Mouse (Mus musculus) intestine, embryonic 16.5 days (tissue): Measurements from ENCODE around the gene Cenpx. TPM values are rescaled to one million over a fixed set of nuclear protein-coding genes. Genes with fewer than 3 reads are reported as not detected.
A peak's percentile ranks its signal among the peaks of the same experiment; 100 is the strongest.
"Not testable (repeated sequence)": the region's sequence is repeated elsewhere in the genome, so short reads cannot be mapped to it uniquely, and the experiment has no call there.

ENCODE experiments used
- ATAC-seq: fragments of 200-750 bp; cut with Nextera tagmentation; 2 replicates; pipeline ENCODE4 v1.8.0; 2017; ENCODE audit warnings: moderate TSS enrichment, moderate library complexity
- H3K27ac ChIP-seq: fragments of 300-500 bp; sonication (generic); 2 replicates; pipeline ENCODE4 v1.5.1; 2014; ENCODE audit warnings: mild to moderate bottlenecking, low read length
- H3K27me3 ChIP-seq: fragments of 300-500 bp; sonication (generic); replicated peaks from 2 replicates; pipeline ENCODE4 v1.6.1; 2014; ENCODE audit warnings: low read length, control low read depth, mixed read lengths; ENCODE audit not compliant: control insufficient read depth, insufficient read depth
- H3K36me3 ChIP-seq: fragments of 300-500 bp; sonication (generic); 2 replicates; pipeline ENCODE4 v1.6.1; 2014; ENCODE audit warnings: low read length, control low read depth; ENCODE audit not compliant: control insufficient read depth, insufficient read depth
- H3K4me1 ChIP-seq: fragments of 300-500 bp; sonication (generic); 2 replicates; pipeline ENCODE4 v1.6.1; 2014; ENCODE audit warnings: low read length, control low read depth, mixed read lengths; ENCODE audit not compliant: control insufficient read depth, insufficient read depth
- H3K4me2 ChIP-seq: fragments of 300-500 bp; sonication (generic); 2 replicates; pipeline ENCODE4 v1.6.1; 2014; ENCODE audit warnings: low read depth, low read length, control low read depth
- H3K4me3 ChIP-seq: fragments of 300-500 bp; sonication (generic); 2 replicates; pipeline ENCODE4 v1.5.1; 2014; ENCODE audit warnings: mild to moderate bottlenecking, low read length
- H3K9ac ChIP-seq: fragments of 300-500 bp; sonication (generic); 2 replicates; pipeline ENCODE4 v1.6.1; 2014; ENCODE audit warnings: low read depth, low read length
- H3K9me3 ChIP-seq: fragments of 300-500 bp; sonication (generic); 2 replicates; pipeline ENCODE4 v1.6.1; 2016; ENCODE audit warnings: low read length, control low read depth; ENCODE audit not compliant: control insufficient read depth
- WGBS: fragments of 180-500 bp; shearing (Covaris S2); extraction: QIAGEN DNeasy Blood & Tissue Kit; methylation state at CpG from one replicate; pipeline ENCODE4 v1.1.7; 2014; 5-methylcytosine and 5-hydroxymethylcytosine counted together
- polyA plus RNA-seq: library from polyadenylated mRNA; unstranded; fragments of >200 nt; fragmentation: Nextera tagmentation; extraction: Ambion mirVana; gene quantifications from 2 replicates; pipeline ENCODE4 v1.2.1, GENCODE M21; 2015

Gene Cenpx
- polyA plus RNA-seq, 1 experiment from 2014 or later = 174 TPM

DNA sequence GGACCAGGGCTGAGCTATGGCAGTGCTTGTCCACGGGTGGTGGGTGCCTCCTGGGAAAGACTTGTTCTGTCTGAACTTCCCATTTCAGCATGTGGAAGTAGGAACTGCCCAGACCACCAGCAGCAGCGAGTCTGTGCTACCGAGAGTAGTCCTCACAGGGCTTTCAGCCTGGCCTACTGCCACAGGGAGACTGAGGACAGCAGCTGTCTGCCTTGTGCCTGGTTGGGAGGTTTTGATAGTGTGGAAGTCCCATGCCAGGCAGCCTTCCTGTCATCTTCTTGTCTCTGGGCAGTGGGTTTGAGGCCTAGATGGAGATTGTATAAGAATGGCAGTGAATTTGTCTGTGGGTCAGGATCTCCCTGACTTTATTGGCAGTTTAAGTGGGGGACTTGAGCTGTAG lies 24.2 kb downstream of the Cenpx start:
- no peak overlapping the region for H3K27ac ChIP-seq
- H3K9me3 ChIP-seq = no peaks in the 10 kb centered on the region
- no peak overlapping the region for H3K4me3 ChIP-seq
- no peak for ATAC-seq
- H3K27me3 ChIP-seq = no peaks in the 10 kb centered on the region
- 90% methylated on average over 3 of the region's 3 CpGs for WGBS
- H3K4me1 ChIP-seq = 0 out of 2 replicates have a peak, but pooled peaks cover 4% of the 10 kb centered on the region
- peaks cover 6% of the 10 kb centered on the region; the same call in 1 of the 2 replicates for H3K36me3 ChIP-seq
- H3K4me2 ChIP-seq = no peak overlapping the region
- H3K9ac ChIP-seq = no peak overlapping the region

GRCm38 (mm10) chr11:120686650-120687272 lies 26.8 kb downstream of the Cenpx start:
- WGBS = 67% methylated on average over 20 of the region's 20 CpGs
- Histone ChIP-seq H3K9me3 (no peaks in the 10 kb centered on the region), H3K4me1 (0 out of 2 replicates have a peak, but pooled peaks cover 4% of the 10 kb centered on the region), H3K36me3 (peaks cover 6% of the 10 kb centered on the region; the same call in 1 of the 2 replicates), H3K9ac (peak overlapping the region; percentile 19; the same call in 1 of the 2 replicates), H3K27ac (no peak overlapping the region), H3K27me3 (no peaks in the 10 kb centered on the region), H3K4me3 (no peak overlapping the region), H3K4me2 (no peak overlapping the region)
- no peak for ATAC-seq

DNA sequence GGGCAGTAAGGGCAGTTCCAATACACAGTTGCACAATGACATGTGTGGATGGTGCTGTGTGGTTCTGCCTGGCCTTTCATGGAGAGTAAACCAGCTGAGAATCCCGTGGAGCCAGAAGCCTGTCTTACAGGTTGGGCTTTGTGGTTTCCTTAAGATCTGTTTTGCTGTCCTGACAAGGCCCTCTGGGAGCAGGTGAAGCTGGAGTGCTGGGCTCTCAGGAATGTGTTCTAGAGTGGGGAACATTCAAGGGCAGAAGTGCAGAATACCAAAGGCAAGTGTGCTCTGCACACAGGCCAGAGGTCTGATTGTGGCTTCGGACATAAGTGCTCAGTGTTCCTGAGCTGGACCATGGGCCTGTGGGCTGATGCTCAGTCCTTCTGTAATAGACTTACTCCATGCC lies 28.9 kb downstream of the Cenpx start:
- Histone ChIP-seq H3K27ac (no peak overlapping the region), H3K9ac (no peak overlapping the region), H3K36me3 (peaks cover 6% of the 10 kb centered on the region; the same call in 1 of the 2 replicates), H3K4me1 (peaks cover 8% of the 10 kb centered on the region; the same call in 1 of the 2 replicates), H3K27me3 (no peaks in the 10 kb centered on the region), H3K4me3 (no peak overlapping the region), H3K4me2 (no peak overlapping the region), H3K9me3 (no peaks in the 10 kb centered on the region)
- no peak for ATAC-seq
- 86% methylated on average over 2 of the region's 2 CpGs for WGBS

DNA sequence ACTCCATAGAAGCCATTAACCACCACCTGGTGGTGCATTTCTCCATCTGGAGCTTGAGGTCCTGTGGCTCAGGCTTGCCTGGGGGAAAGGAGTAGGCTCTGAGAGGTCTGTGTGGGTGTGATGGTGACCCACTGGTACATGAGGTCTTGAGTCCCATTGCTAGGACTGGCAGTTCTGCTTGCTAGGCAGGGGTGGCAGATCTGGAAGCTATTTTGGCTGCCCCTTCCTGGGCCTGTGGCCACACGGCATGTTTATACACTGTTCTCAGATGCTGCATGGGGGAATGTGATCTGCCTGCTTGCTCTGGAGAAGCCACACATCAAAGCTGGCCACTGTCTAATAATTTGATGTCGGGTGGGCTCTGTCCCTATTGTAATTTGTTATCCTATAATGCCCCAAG lies 29.5 kb downstream of the Cenpx start:
- Histone ChIP-seq H3K9ac (no peak overlapping the region), H3K4me2 (no peak overlapping the region), H3K27ac (no peak overlapping the region), H3K4me1 (peaks cover 8% of the 10 kb centered on the region; the same call in 1 of the 2 replicates), H3K9me3 (no peaks in the 10 kb centered on the region), H3K36me3 (peaks cover 6% of the 10 kb centered on the region; the same call in 1 of the 2 replicates), H3K27me3 (no peaks in the 10 kb centered on the region), H3K4me3 (no peak overlapping the region)
- no peak for ATAC-seq
- WGBS = 82% methylated on average over 2 of the region's 2 CpGs

DNA sequence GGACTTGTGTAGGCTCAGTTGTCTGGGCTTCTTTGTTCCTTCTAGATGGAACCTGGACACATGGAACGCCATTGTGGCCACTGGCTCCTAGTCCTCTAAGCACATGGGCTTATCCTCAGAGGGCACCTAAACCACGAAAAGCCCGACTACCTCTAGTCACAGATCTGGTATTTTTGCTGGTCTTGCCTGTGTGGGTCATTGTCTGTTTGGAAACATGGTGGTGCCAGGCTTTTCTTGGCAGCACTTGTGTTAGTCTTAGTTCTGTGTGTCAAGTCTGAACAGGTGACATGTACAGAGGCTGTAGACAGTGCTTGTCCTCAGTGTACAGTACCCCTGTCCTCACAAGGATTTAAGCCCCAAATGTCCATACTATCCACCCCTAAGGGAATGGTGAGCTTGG lies 30.0 kb downstream of the Cenpx start:
- H3K9ac ChIP-seq = no peak overlapping the region
- WGBS = 94% methylated on average over 3 of the region's 3 CpGs
- H3K4me1 ChIP-seq = peaks cover 8% of the 10 kb centered on the region; the same call in 1 of the 2 replicates
- no peaks in the 10 kb centered on the region for H3K9me3 ChIP-seq
- no peak overlapping the region for H3K4me2 ChIP-seq
- H3K36me3 ChIP-seq = peaks cover 4% of the 10 kb centered on the region; the same call in 1 of the 2 replicates
- ATAC-seq = no peak
- no peaks in the 10 kb centered on the region for H3K27me3 ChIP-seq
- H3K4me3 ChIP-seq = no peak overlapping the region
- no peak overlapping the region for H3K27ac ChIP-seq

DNA sequence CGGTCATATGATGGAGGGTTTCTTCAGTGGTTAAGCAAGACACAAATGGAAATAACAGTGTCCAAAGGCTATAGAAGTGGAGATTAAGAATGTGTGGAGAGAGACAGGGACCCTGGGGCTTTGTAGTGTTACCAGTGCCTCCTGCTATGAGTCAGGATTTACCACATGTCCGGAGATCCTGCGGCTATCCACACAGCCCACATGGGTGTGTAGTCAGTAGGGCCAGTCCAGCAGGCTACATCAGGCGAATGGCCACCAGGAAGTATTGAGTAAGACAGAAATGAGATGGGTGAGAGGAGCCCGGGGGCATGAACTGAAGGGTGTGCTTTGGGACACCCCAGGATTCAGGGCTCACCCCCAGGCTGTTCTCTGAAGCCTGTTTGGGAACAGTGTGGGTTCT lies 30.9 kb downstream of the Cenpx start:
- Histone ChIP-seq H3K4me1 (peaks cover 8% of the 10 kb centered on the region; the same call in 1 of the 2 replicates), H3K36me3 (peaks cover 4% of the 10 kb centered on the region; the same call in 1 of the 2 replicates), H3K9me3 (no peaks in the 10 kb centered on the region), H3K4me2 (no peak overlapping the region), H3K4me3 (no peak overlapping the region), H3K27ac (no peak overlapping the region), H3K9ac (no peak overlapping the region), H3K27me3 (no peaks in the 10 kb centered on the region)
- 96% methylated on average over 5 of the region's 5 CpGs for WGBS
- ATAC-seq = no peak

DNA sequence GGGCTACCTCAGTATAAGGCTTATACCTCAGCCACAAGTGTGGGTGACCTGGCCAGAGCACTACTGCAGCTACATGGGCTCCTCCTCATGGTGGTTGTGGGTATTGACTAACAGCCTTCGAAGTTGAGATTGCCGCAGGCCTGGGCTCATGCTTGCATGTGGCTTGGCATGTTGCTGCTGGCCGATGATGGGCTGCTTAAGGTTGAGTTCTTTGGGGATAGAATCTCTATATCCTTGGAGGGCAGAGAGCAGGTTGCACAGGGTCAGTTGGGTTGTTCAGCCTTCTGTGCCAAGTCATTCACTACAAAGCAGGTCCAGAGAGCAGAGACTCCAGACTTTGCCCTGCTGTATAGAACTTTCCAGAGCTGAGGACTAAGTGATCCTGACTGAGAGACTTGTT lies 33.6 kb downstream of the Cenpx start:
- H3K9me3 ChIP-seq = no peaks in the 10 kb centered on the region
- peaks cover 4% of the 10 kb centered on the region; the same call in 1 of the 2 replicates for H3K4me1 ChIP-seq
- H3K27me3 ChIP-seq = no peaks in the 10 kb centered on the region
- 80% methylated on average over 3 of the region's 3 CpGs for WGBS
- H3K27ac ChIP-seq = no peak overlapping the region
- H3K4me3 ChIP-seq = no peak overlapping the region
- peak; percentile 49 for ATAC-seq
- H3K9ac ChIP-seq = no peak overlapping the region
- 0 out of 2 replicates have a peak, but pooled peaks cover 4% of the 10 kb centered on the region for H3K36me3 ChIP-seq
- no peak overlapping the region for H3K4me2 ChIP-seq

DNA sequence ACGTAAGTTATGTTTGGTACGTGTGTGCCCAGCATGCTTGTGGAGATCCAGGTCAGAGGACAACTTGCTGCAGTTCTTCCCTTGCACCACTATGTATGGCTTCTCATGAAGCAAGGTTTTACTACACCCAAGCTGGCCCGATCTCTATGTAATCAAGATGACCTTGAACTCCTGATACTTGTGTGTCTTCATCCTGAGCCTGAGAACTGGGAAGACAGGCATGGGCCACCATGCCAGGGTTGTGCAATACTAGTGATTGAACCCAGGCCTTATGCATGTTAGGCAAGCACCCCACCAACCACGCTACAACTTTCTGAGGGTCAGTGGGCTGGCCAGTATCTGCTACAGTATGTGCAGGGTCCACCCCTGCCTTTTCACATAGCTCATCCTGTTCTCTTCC lies 36.6 kb downstream of the Cenpx start:
- no peak for ATAC-seq
- Histone ChIP-seq H3K36me3 (0 out of 2 replicates have a peak, but pooled peaks cover 4% of the 10 kb centered on the region), H3K9me3 (no peaks in the 10 kb centered on the region), H3K27ac (no peak overlapping the region), H3K4me3 (no peak overlapping the region), H3K9ac (no peak overlapping the region), H3K4me2 (no peak overlapping the region), H3K27me3 (no peaks in the 10 kb centered on the region), H3K4me1 (peaks cover 9% of the 10 kb centered on the region; the same call in 1 of the 2 replicates)
- WGBS = 78% methylated on average over 4 of the region's 4 CpGs

DNA sequence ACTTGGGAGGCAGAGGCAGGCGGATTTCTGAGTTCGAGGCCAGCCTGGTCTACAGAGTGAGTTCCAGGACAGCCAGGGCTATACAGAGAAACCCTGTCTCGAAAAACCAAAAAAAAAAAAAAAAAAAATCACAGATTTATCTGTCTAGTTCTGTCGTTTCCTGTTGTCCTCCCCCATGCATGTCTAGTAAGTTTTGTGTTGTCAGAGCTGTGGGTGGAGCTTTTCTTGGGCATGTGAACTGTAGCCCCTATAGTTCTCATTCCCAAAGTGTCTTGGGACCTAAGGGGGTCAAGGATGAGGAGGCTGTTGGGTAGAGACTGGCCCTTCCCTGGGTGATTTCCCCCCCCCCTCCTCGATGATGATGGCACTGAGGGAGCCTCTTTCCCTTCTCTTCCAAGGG lies 37.7 kb downstream of the Cenpx start:
- not testable (repeated sequence) for H3K4me3 ChIP-seq, H3K4me1 ChIP-seq, H3K9ac ChIP-seq, H3K9me3 ChIP-seq, H3K4me2 ChIP-seq, ATAC-seq, H3K36me3 ChIP-seq, H3K27me3 ChIP-seq, H3K27ac ChIP-seq
- WGBS = 86% methylated on average over 5 of the region's 5 CpGs
